Mouse (Mus musculus) megakaryocyte, embryonic 14.5 days (primary cell): ENCODE data around the gene Rab30.

Experiments used
- FLI1 ChIP-seq: IDR thresholded peaks from 2 replicates; pipeline ENCODE4 v1.6.1; 2012; ENCODE audit warnings: low read length, inconsistent platforms, mixed read lengths
- GATA1 ChIP-seq: IDR thresholded peaks from 3 replicates; pipeline ENCODE4 v1.6.1; 2012; ENCODE audit warnings: mixed read lengths, low read length, inconsistent platforms, borderline replicate concordance

- TF ChIP-seq GATA1: no peak
- TF ChIP-seq FLI1: no peak
These were observed 42.5 kb downstream of the Rab30 start for GRCm38 (mm10) chr7:92783914-92784313.
